Mouse (Mus musculus) cerebellum, adult 9-10 months (tissue): Measurements from ENCODE around the gene Zfp872.
"Not testable (repeated sequence)": the region's sequence is repeated elsewhere in the genome, so short reads cannot be mapped to it uniquely, and the experiment has no call there.

Experiments used
- DNase-seq: peaks from one replicate; pipeline ENCODE4 v3.0.0; 2022

The Zfp872 gene

GRCm38 (mm10) chr9:22188025-22188611, at the start of gene Zfp872:
TSS of gene Zfp872 (plus strand) at chr9:22188090.
- peak; percentile 83 for DNase-seq

GRCm38 (mm10) chr9:22138480-22138879, 49.4 kb upstream of the Zfp872 start:
- peak; percentile 55 for DNase-seq

- DNase-seq = peak; percentile 81
Observed at GRCm38 (mm10) chr9:22139746-22140145, 48.1 kb upstream of the Zfp872 start.

GRCm38 (mm10) chr9:22143108-22144037, 44.5 kb upstream of the Zfp872 start:
- DNase-seq = peak; percentile 92

GRCm38 (mm10) chr9:22144304-22144965, 43.5 kb upstream of the Zfp872 start:
- DNase-seq = no peak

GRCm38 (mm10) chr9:22149426-22150248, 38.3 kb upstream of the Zfp872 start:
- no peak for DNase-seq

GRCm38 (mm10) chr9:22150249-22150693, 37.6 kb upstream of the Zfp872 start:
- not testable (repeated sequence) for DNase-seq

- no peak for DNase-seq
Observed at GRCm38 (mm10) chr9:22150946-22151345, 36.9 kb upstream of the Zfp872 start.

- DNase-seq = no peak
Observed at GRCm38 (mm10) chr9:22153810-22154209, 34.1 kb upstream of the Zfp872 start.

- peak; percentile 82 for DNase-seq
Observed at GRCm38 (mm10) chr9:22155614-22156013, 32.3 kb upstream of the Zfp872 start.

GRCm38 (mm10) chr9:22156497-22157245, 31.2 kb upstream of the Zfp872 start, which contains the start of gene Pigyl:
TSS of gene Pigyl (plus strand) at chr9:22156846.
- DNase-seq = peak; percentile 99

GRCm38 (mm10) chr9:22157516-22158265, 30.2 kb upstream of the Zfp872 start:
- peak; percentile 58 for DNase-seq

GRCm38 (mm10) chr9:22161299-22161698, 26.6 kb upstream of the Zfp872 start:
- no peak for DNase-seq

GRCm38 (mm10) chr9:22162305-22162704, 25.6 kb upstream of the Zfp872 start:
- no peak for DNase-seq

- no peak for DNase-seq
Observed at GRCm38 (mm10) chr9:22162912-22163311, 25.0 kb upstream of the Zfp872 start.

- no peak for DNase-seq
Observed at GRCm38 (mm10) chr9:22164711-22165668, 22.9 kb upstream of the Zfp872 start.

- DNase-seq = no peak
Observed at GRCm38 (mm10) chr9:22165964-22166363, 21.9 kb upstream of the Zfp872 start.

GRCm38 (mm10) chr9:22166686-22167085, 21.2 kb upstream of the Zfp872 start:
- no peak for DNase-seq

- DNase-seq = no peak
Observed at GRCm38 (mm10) chr9:22167751-22168150, 20.1 kb upstream of the Zfp872 start.

GRCm38 (mm10) chr9:22169327-22169726, 18.6 kb upstream of the Zfp872 start:
- no peak for DNase-seq
